Mouse (Mus musculus): ENCODE measurements around the gene Hist3h2ba. TPM values are rescaled to one million over a fixed set of nuclear protein-coding genes. Genes with fewer than 3 reads are reported as not detected.

Hist3h2ba gene
- polyA plus RNA-seq, 1 experiment from 2014 or later: 52.7 TPM

DNA sequence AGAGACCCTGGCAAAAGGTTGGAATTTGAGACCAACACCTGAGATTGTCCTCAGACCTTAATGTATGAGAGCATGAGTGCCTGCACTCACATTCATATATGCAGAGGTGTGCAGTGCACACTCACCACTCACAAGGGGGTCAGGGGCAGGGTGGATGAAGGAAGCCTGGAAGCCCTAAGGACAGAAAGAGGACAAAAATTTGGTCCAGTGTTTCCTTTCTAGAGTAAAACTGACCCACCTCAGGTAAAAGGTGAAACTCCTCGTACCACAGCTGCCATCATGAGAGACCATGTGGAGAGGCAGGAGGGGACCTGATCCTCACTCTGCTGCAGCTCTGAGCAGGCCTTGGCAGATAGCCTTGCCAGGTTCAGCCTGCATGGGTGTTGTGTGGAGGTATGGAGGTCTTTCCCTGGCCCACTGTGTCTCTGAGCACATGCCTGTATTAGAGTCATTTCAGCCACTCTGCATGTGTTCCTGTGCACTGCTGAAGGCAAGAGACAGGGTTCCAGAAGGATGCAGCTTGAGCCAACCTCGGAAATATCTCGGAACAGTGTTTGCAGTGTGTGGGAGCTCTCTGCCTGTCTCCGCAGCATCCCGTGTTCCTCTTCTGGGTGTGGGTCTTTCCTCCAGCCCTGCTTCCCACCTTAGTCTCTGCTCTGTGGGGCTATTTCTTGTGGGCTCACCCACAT, 8.7 kb downstream of the Hist3h2ba start:
- Histone ChIP-seq H3K4me3 (0 out of 2 replicates have a peak overlapping the region, but pooled peaks have one; percentile 7), H3K9me3 (no peaks in the 10 kb centered on the region; the same call in 1 of the 2 replicates), H3K4me1 (peaks cover 31% of the 10 kb centered on the region), H3K36me3 (peaks cover 8% of the 10 kb centered on the region; the same call in 1 of the 2 replicates), H3K27me3 (0 out of 2 replicates have a peak, but pooled peaks cover 8% of the 10 kb centered on the region), H3K4me2 (replicated peaks) (peak overlapping the region; percentile 66), H3K9ac (peak overlapping the region; percentile 90; the same call in 1 of the 2 replicates), H3K27ac (no peak overlapping the region)
- 88% methylated on average over 5 of the region's 5 CpGs for WGBS
- no peak for ATAC-seq (ENCODE audit: insufficient number of reproducible peaks, insufficient read depth, low FRiP score, low TSS enrichment)

DNA sequence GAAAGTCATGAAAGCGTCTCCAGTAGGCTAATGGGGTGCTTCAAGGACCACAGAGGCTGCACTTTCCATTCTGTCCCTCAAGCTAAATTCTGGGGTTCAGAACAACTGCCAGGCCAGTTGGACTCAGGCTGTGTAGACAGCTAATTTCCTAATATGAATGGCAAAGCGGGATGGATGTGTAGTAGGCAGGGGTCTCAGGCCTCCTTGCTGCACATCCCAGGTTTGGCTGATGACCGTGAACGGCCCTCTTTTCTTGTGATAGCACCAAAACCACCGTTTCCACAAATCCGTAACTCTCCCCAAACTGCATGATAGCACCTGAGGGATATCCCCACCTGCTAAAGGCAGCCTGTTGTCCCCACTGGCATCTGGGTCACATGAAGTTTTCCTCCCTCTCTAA, 9.8 kb downstream of the Hist3h2ba start:
- Histone ChIP-seq H3K27me3 (peaks cover 13% of the 10 kb centered on the region), H3K9me3 (no peaks in the 10 kb centered on the region; the same call in 1 of the 2 replicates), H3K4me1 (peaks cover 27% of the 10 kb centered on the region), H3K4me3 (no peak overlapping the region), H3K4me2 (replicated peaks) (no peak overlapping the region), H3K36me3 (peaks cover 8% of the 10 kb centered on the region; the same call in 1 of the 2 replicates), H3K27ac (no peak overlapping the region), H3K9ac (no peak overlapping the region)
- WGBS: 86% methylated on average over 6 of the region's 6 CpGs
- ATAC-seq (ENCODE audit: insufficient number of reproducible peaks, insufficient read depth, low FRiP score, low TSS enrichment): no peak

DNA sequence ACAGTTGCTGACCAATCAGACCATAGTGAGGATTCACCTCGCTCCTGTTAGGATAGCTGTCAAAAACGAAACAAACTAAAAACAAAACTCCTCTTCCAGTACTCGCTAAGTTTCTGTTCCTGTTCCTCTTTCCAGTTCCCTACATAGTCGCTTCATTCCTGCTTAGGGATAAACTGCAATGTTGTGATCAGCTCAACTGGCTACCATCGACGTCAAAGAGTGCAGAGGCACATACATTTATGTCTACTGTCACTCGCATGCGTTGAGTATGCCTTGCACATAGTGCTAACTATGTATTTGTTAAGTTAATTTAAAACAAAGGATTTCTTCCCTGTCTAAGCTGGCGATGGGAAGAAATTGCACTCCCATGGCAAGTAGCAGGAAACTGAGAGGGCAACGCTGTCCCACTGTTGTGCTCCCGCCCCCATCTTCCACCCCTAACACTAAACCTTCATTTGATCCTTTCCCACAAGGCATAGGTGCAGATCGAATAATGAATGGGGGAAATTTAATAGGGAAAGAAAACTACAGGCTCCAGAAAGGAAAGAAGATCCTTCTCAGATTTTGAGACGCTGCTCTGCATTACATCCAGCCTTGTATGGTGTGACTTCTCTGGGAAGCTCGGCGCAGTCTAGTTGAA, 10.6 kb downstream of the Hist3h2ba start:
- Histone ChIP-seq H3K4me3 (peak overlapping the region; percentile 42), H3K27ac (no peak overlapping the region), H3K9me3 (no peaks in the 10 kb centered on the region; the same call in 1 of the 2 replicates), H3K9ac (no peak overlapping the region), H3K27me3 (peaks cover 18% of the 10 kb centered on the region), H3K36me3 (peaks cover 8% of the 10 kb centered on the region; the same call in 1 of the 2 replicates), H3K4me2 (replicated peaks) (peak overlapping the region; percentile 82), H3K4me1 (peaks cover 25% of the 10 kb centered on the region)
- ATAC-seq (ENCODE audit: insufficient number of reproducible peaks, insufficient read depth, low FRiP score, low TSS enrichment): no peak
- WGBS: 36% methylated on average over 15 of the region's 15 CpGs

DNA sequence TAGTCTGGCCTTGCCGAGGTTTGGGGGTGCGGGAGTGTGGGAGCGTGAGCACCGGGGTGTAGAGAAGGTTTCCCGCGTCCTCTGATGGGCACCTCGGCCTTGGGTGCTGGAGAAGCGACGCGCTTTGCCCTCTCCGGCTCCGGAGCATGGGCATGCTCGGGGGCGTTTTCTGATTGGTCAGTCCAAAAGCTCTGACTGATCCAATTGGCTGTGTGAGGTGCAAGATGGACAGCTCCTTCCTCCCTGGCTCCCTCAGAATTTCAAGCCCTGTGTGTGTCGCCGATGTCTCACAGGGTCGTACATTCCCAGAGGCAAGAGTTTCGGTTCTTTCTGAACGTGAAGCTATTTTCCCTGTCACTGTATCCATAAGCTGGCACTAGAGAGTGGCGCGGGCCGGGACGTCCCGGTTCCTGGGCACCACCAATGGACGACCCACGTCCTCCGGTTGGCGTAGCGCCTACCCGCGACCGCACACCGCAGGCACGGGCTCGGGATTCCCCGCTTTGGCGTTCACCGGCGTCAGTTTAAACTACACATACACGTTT, 11.3 kb downstream of the Hist3h2ba start:
- 2% methylated on average over 40 of the region's 40 CpGs for WGBS
- Histone ChIP-seq H3K9ac (peak overlapping the region; percentile 40; the same call in 1 of the 2 replicates), H3K4me1 (peaks cover 25% of the 10 kb centered on the region), H3K4me2 (replicated peaks) (peak overlapping the region; percentile 82), H3K36me3 (peaks cover 8% of the 10 kb centered on the region; the same call in 1 of the 2 replicates), H3K4me3 (peak overlapping the region; percentile 42), H3K27ac (no peak overlapping the region), H3K9me3 (no peaks in the 10 kb centered on the region; the same call in 1 of the 2 replicates), H3K27me3 (peaks cover 18% of the 10 kb centered on the region)
- 0 out of 2 replicates have a peak, but pooled peaks have one; percentile 55 for ATAC-seq (ENCODE audit: insufficient number of reproducible peaks, insufficient read depth, low FRiP score, low TSS enrichment)

DNA sequence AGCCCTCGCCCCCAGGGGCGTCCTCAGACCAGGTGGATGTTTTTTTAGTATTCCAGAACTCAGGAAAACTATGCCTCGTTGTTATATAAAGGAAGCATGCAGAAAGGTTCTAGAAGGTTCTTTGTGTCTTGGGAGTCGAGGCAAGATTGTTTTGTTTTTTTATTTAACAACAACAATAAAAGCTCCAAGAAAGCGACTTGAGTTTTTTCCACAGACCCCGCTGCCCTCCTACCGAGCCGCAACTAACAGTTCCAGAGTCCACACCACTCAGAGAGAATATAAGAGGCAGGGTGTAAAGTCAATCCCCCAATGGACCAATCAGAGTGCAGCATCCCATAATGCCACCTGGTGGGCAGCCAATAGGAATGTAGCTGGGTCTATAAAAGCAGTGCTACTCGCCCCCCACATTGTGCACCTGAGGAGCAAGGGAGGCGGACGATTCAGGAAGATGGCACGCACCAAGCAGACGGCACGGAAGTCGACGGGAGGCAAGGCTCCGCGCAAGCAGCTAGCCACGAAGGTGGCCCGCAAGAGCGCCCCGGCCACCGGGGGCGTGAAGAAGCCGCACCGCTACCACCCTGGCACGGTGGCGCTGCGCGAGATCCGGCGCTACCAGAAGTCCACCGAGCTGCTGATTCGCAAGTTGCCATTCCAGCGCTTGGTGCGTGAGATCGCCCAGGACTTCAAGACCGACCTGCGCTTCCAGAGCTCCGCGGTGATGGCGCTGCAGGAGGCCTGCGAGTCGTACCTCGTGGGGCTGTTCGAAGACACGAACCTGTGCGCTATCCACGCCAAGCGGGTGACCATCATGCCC, 12.9 kb downstream of the Hist3h2ba start:
- ATAC-seq (ENCODE audit: insufficient number of reproducible peaks, insufficient read depth, low FRiP score, low TSS enrichment): no peak
- H3K27ac ChIP-seq: no peak overlapping the region
- H3K27me3 ChIP-seq: peaks cover 18% of the 10 kb centered on the region
- WGBS: 63% methylated on average over 50 of the region's 50 CpGs
- H3K4me3 ChIP-seq: no peak overlapping the region
- H3K9ac ChIP-seq: no peak overlapping the region
- H3K4me1 ChIP-seq: peaks cover 19% of the 10 kb centered on the region
- no peak overlapping the region for H3K4me2 ChIP-seq (replicated peaks)
- no peaks in the 10 kb centered on the region; the same call in 1 of the 2 replicates for H3K9me3 ChIP-seq
- peaks cover 8% of the 10 kb centered on the region; the same call in 1 of the 2 replicates for H3K36me3 ChIP-seq

- no peak for ATAC-seq (ENCODE audit: insufficient number of reproducible peaks, insufficient read depth, low FRiP score, low TSS enrichment)
- Histone ChIP-seq H3K9me3 (no peaks in the 10 kb centered on the region; the same call in 1 of the 2 replicates), H3K36me3 (peaks cover 4% of the 10 kb centered on the region; the same call in 1 of the 2 replicates), H3K4me1 (peaks cover 10% of the 10 kb centered on the region; the same call in 1 of the 2 replicates), H3K27me3 (peaks cover 18% of the 10 kb centered on the region), H3K27ac (no peak overlapping the region), H3K4me3 (no peak overlapping the region), H3K4me2 (replicated peaks) (no peak overlapping the region), H3K9ac (no peak overlapping the region)
- 39% methylated on average over 17 of the region's 17 CpGs for WGBS
Observed at GRCm38 (mm10) chr11:58963543-58963942, 14.8 kb downstream of the Hist3h2ba start.

- 87% methylated on average over 7 of the region's 7 CpGs for WGBS
- H3K27ac ChIP-seq: no peak overlapping the region
- H3K9ac ChIP-seq: no peak overlapping the region
- no peak overlapping the region for H3K4me3 ChIP-seq
- peaks cover 18% of the 10 kb centered on the region for H3K27me3 ChIP-seq
- H3K4me1 ChIP-seq: peaks cover 10% of the 10 kb centered on the region; the same call in 1 of the 2 replicates
- H3K36me3 ChIP-seq: peaks cover 6% of the 10 kb centered on the region; the same call in 1 of the 2 replicates
- ATAC-seq (ENCODE audit: insufficient number of reproducible peaks, insufficient read depth, low FRiP score, low TSS enrichment): no peak
- no peaks in the 10 kb centered on the region; the same call in 1 of the 2 replicates for H3K9me3 ChIP-seq
- no peak overlapping the region for H3K4me2 ChIP-seq (replicated peaks)
Observed at GRCm38 (mm10) chr11:58964216-58964615, 15.5 kb downstream of the Hist3h2ba start.

DNA sequence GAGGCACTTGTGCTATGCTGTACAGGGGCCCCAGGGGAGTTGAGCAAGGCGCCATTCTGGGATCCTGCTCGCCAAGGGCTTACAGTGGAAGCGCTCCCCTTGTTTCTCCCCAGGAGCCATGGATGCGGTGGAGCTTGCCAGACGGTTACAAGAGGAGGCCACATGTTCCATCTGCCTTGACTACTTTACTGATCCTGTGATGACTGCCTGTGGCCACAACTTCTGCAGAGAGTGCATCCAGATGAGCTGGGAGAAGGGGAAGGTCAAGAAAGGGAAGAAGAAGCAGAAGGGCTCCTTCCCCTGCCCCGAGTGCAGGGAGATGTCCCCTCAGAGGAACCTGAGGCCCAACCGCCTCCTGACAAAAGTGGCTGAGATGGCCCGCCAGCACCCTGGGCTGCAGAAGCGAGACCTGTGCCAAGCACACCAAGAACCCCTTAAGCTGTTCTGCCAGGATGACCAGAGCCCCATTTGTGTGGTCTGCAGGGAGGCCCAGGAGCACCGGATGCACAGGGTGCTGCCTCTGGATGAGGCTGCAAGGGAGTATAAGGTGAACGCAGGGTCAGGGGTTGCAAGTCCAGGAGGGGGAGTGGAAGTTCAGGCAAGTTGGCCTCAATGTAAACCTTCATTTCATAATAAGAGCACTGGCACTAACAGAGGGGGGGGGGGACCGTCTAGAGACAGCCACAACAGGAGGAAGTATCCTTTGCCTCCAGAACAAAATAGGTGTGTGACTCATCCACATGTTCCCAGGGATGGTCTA, 16.5 kb downstream of the Hist3h2ba start:
- Histone ChIP-seq H3K27me3 (peaks cover 18% of the 10 kb centered on the region), H3K9ac (no peak overlapping the region), H3K4me1 (peaks cover 3% of the 10 kb centered on the region; the same call in 1 of the 2 replicates), H3K27ac (no peak overlapping the region), H3K4me3 (no peak overlapping the region), H3K36me3 (peaks cover 13% of the 10 kb centered on the region; the same call in 1 of the 2 replicates), H3K9me3 (no peaks in the 10 kb centered on the region; the same call in 1 of the 2 replicates), H3K4me2 (replicated peaks) (no peak overlapping the region)
- ATAC-seq (ENCODE audit: insufficient number of reproducible peaks, insufficient read depth, low FRiP score, low TSS enrichment): no peak
- WGBS: 46% methylated on average over 12 of the region's 12 CpGs

GRCm38 (mm10) chr11:58967346-58967745, 18.6 kb downstream of the Hist3h2ba start:
- no peak for ATAC-seq (ENCODE audit: insufficient number of reproducible peaks, insufficient read depth, low FRiP score, low TSS enrichment)
- Histone ChIP-seq H3K36me3 (peaks cover 19% of the 10 kb centered on the region; the same call in 1 of the 2 replicates), H3K4me3 (no peak overlapping the region), H3K4me1 (peaks cover 3% of the 10 kb centered on the region; the same call in 1 of the 2 replicates), H3K9ac (no peak overlapping the region), H3K4me2 (replicated peaks) (no peak overlapping the region), H3K27me3 (peaks cover 10% of the 10 kb centered on the region), H3K27ac (no peak overlapping the region), H3K9me3 (no peaks in the 10 kb centered on the region)
- 100% methylated on average over 1 of the region's 1 CpGs for WGBS

- H3K4me3 ChIP-seq: no peak overlapping the region
- whole genome bisulfite sequencing: 81% methylated on average over 7 of the region's 7 CpGs
- peaks cover 19% of the 10 kb centered on the region; the same call in 1 of the 2 replicates for H3K36me3 ChIP-seq
- H3K27me3 ChIP-seq: peaks cover 4% of the 10 kb centered on the region
- no peak overlapping the region for H3K27ac ChIP-seq
- H3K4me1 ChIP-seq: peaks cover 2% of the 10 kb centered on the region; the same call in 1 of the 2 replicates
- H3K9ac ChIP-seq: no peak overlapping the region
- no peak overlapping the region for H3K4me2 ChIP-seq (replicated peaks)
- H3K9me3 ChIP-seq: no peaks in the 10 kb centered on the region
- no peak for ATAC-seq (ENCODE audit: insufficient number of reproducible peaks, insufficient read depth, low FRiP score, low TSS enrichment)
Observed at GRCm38 (mm10) chr11:58968551-58968950, 19.8 kb downstream of the Hist3h2ba start.
